In the genomic region with DNA sequence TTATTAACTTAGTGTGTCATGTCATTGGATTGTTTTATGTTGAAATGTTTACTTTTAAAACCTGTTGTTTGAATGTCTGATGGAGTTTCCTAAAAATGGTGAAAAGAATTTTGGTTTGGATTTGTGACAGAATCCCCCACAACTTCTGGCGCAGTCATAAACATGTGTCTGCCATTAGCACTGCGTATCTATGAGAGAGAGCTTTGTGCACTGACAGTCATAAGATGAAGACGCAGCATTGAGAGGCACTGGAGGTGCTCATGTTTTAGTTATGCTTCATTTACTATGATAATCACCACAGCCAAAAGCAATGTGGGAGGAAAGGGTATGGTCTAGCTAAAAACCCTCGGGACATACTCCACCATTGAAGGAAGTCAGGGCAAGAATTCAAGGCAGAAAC, we compare ENCODE assay signal across 21 mouse cellular contexts. TPM values are rescaled to one million over a fixed set of nuclear protein-coding genes. Genes with fewer than 3 reads are reported as not detected.
"Had no signal": no experiment of that assay in that cellular context is flagged by ENCODE, and none has a peak within 500 bp of the region (broad histone marks: within the 10 kb centered on the region; RNA-seq: fewer than 3 reads in every experiment).

No protein-coding gene starts in this region.

- H3K4me2 ChIP-seq: limb, embryonic 13.5 days; liver, embryonic 12.5 days; liver, embryonic 15.5 days; lung, embryonic 15.5 days; midbrain, embryonic 12.5 days; stomach, embryonic 15.5 days had no signal

- H3K27ac ChIP-seq: layer of hippocampus, adult 2 months; limb, embryonic 10.5 days; limb, embryonic 13.5 days; liver, embryonic 12.5 days; liver, embryonic 15.5 days; lung, embryonic 15.5 days; midbrain, embryonic 12.5 days; stomach, embryonic 15.5 days had no signal

- H3K36me3 ChIP-seq: limb, embryonic 10.5 days; limb, embryonic 13.5 days; liver, embryonic 12.5 days; liver, embryonic 15.5 days; lung, embryonic 15.5 days; midbrain, embryonic 12.5 days; stomach, embryonic 15.5 days had no signal

- H3K4me3 ChIP-seq: layer of hippocampus, adult 2 months; limb, embryonic 10.5 days; limb, embryonic 13.5 days; liver, embryonic 12.5 days; liver, embryonic 15.5 days; lung, embryonic 15.5 days; megakaryocyte, embryonic 14.5 days; midbrain, embryonic 12.5 days; stomach, embryonic 15.5 days had no signal

- ATAC-seq: intestine, embryonic 16.5 days; liver, embryonic 12.5 days had no signal

- H3K4me1 ChIP-seq: limb, embryonic 10.5 days; limb, embryonic 13.5 days; liver, embryonic 12.5 days; liver, embryonic 15.5 days; lung, embryonic 15.5 days; megakaryocyte, embryonic 14.5 days; midbrain, embryonic 12.5 days; stomach, embryonic 15.5 days had no signal

- DNase-seq: kidney, adult 18-20 months; kidney, adult 9 months; kidney, postnatal 25 days; layer of hippocampus, adult 9-11 months; liver; lung, adult 18-20 months; lung, postnatal 10 days; lung, postnatal 36 days; right cerebral cortex, postnatal 25 days; spleen, adult 18-20 months; thymus, postnatal 25 days had no signal

- H3K9ac ChIP-seq: limb, embryonic 13.5 days; liver, embryonic 12.5 days; liver, embryonic 15.5 days; lung, embryonic 15.5 days; midbrain, embryonic 12.5 days; stomach, embryonic 15.5 days had no signal

- H3K9me3 ChIP-seq: limb, embryonic 10.5 days; limb, embryonic 13.5 days; liver, embryonic 12.5 days; liver, embryonic 15.5 days; lung, embryonic 15.5 days; megakaryocyte, embryonic 14.5 days; midbrain, embryonic 12.5 days; stomach, embryonic 15.5 days had no signal

- H3K27me3 ChIP-seq: limb, embryonic 13.5 days; liver, embryonic 12.5 days; liver, embryonic 15.5 days; lung, embryonic 15.5 days; megakaryocyte, embryonic 14.5 days; midbrain, embryonic 12.5 days; stomach, embryonic 15.5 days had no signal

RNA-seq across cellular contexts. Expression of a gene that starts 30.3 kb away (rescaled TPM):
- polyA plus RNA-seq: limb, embryonic 10.5 days; liver, embryonic 15.5 days had no signal
